Mouse (Mus musculus) stomach, embryonic 14.5 days (tissue): ENCODE measurements around the gene Rgs13. TPM values are rescaled to one million over a fixed set of nuclear protein-coding genes. Genes with fewer than 3 reads are reported as not detected.

Experiments used
- ATAC-seq: fragments of 200-750 bp; cut with Nextera tagmentation; 2 replicates; pipeline ENCODE4 v1.8.0; 2017; ENCODE audit warnings: low read depth, moderate TSS enrichment; ENCODE audit not compliant: insufficient number of reproducible peaks, insufficient read depth, low FRiP score
- H3K27ac ChIP-seq: fragments of 300-500 bp; sonication (generic); 2 replicates; pipeline ENCODE4 v1.5.1; 2014; ENCODE audit warnings: mild to moderate bottlenecking, low read length, moderate library complexity, mixed read lengths
- H3K27me3 ChIP-seq: fragments of 300-500 bp; sonication (generic); 2 replicates; pipeline ENCODE4 v1.6.1; 2014; ENCODE audit warnings: low read length, control low read depth, mixed read lengths; ENCODE audit not compliant: control insufficient read depth, insufficient read depth
- H3K36me3 ChIP-seq: fragments of 300-500 bp; sonication (generic); 2 replicates; pipeline ENCODE4 v1.6.1; 2014; ENCODE audit warnings: mild to moderate bottlenecking, control low read depth, low read length, moderate library complexity, mixed read lengths; ENCODE audit not compliant: control insufficient read depth, insufficient read depth
- H3K4me1 ChIP-seq: fragments of 300-500 bp; sonication (generic); 2 replicates; pipeline ENCODE4 v1.6.1; 2014; ENCODE audit warnings: low read length, control low read depth, mixed read lengths; ENCODE audit not compliant: control insufficient read depth, insufficient read depth
- H3K4me2 ChIP-seq: fragments of 300-500 bp; sonication (generic); replicated peaks from 2 replicates; pipeline ENCODE4 v1.6.1; 2014; ENCODE audit warnings: low read depth, low read length, control low read depth
- H3K4me3 ChIP-seq: fragments of 300-500 bp; sonication (generic); 2 replicates; pipeline ENCODE4 v1.5.1; 2014; ENCODE audit warnings: low read depth, low read length, control low read depth
- H3K9ac ChIP-seq: fragments of 300-500 bp; sonication (generic); replicated peaks from 2 replicates; pipeline ENCODE4 v1.6.1; 2014; ENCODE audit warnings: low read depth, mild to moderate bottlenecking, control low read depth, low read length, moderate library complexity, mixed read lengths
- H3K9me3 ChIP-seq: fragments of 300-500 bp; sonication (generic); 2 replicates; pipeline ENCODE4 v1.6.1; 2016; ENCODE audit warnings: low read depth, low read length, control low read depth; ENCODE audit not compliant: control insufficient read depth
- WGBS: fragments of 180-500 bp; shearing (Covaris S2); extraction: QIAGEN DNeasy Blood & Tissue Kit; methylation state at CpG from one replicate; pipeline ENCODE4 v1.1.7; 2014; 5-methylcytosine and 5-hydroxymethylcytosine counted together
- polyA plus RNA-seq: library from polyadenylated mRNA; unstranded; fragments of >200 nt; fragmentation: Nextera tagmentation; extraction: Ambion mirVana; gene quantifications from 2 replicates; pipeline ENCODE4 v1.2.1, GENCODE M21; 2014

Rgs13 gene
- polyA plus RNA-seq, result 0.22 TPM in 1 of 2 replicates, not detected in the other

- WGBS, result 74% methylated on average over 5 of the region's 5 CpGs
- no peak for ATAC-seq
- Histone ChIP-seq H3K9ac (no peak within 1 kb of the TSS), H3K36me3 (no peaks in the 10 kb centered on the region), H3K4me2 (no peak within 1 kb of the TSS), H3K4me3 (no peak within 1 kb of the TSS), H3K27me3 (no peaks in the 10 kb centered on the region), H3K27ac (no peak within 1 kb of the TSS), H3K9me3 (no peaks in the 10 kb centered on the region), H3K4me1 (no peaks in the 10 kb centered on the region)
These were observed at the start of gene Rgs13 for GRCm38 (mm10) chr1:144177166-144177565. Gene Rgs13 (minus strand): TSS chr1:144177372.

DNA sequence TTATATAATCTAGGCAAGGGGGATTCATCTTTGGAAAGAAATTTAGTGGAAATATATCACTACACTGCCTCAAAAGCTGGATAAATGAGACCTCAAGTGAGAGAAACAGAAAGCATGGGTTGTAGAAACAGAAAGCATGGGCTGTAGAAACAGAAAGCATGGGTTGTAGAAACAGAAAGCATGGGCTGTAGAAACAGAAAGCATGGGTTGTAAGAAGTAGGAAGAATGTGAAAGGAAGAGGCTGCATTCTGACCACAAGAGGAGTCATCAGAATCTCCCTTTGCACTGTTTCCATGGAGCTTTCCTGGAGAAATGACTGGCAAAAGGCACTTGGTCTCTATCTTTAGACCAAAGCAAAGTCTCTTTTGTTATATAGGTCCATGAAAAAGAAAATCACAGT is 38.1 kb upstream of the Rgs13 start:
- no peaks in the 10 kb centered on the region for H3K9me3 ChIP-seq
- no peak overlapping the region for H3K4me3 ChIP-seq
- no peaks in the 10 kb centered on the region for H3K36me3 ChIP-seq
- H3K4me2 ChIP-seq, result no peak overlapping the region
- no peak overlapping the region for H3K27ac ChIP-seq
- H3K27me3 ChIP-seq, result no peaks in the 10 kb centered on the region
- ATAC-seq, result no peak
- no peaks in the 10 kb centered on the region for H3K4me1 ChIP-seq
- no peak overlapping the region for H3K9ac ChIP-seq

GRCm38 (mm10) chr1:144210912-144211311 is 33.7 kb upstream of the Rgs13 start:
- Histone ChIP-seq H3K9me3 (no peaks in the 10 kb centered on the region), H3K27ac (no peak overlapping the region), H3K4me2 (no peak overlapping the region), H3K4me3 (no peak overlapping the region), H3K4me1 (no peaks in the 10 kb centered on the region), H3K9ac (no peak overlapping the region), H3K27me3 (no peaks in the 10 kb centered on the region), H3K36me3 (no peaks in the 10 kb centered on the region)
- 55% methylated on average over 3 of the region's 3 CpGs for WGBS
- no peak for ATAC-seq

DNA sequence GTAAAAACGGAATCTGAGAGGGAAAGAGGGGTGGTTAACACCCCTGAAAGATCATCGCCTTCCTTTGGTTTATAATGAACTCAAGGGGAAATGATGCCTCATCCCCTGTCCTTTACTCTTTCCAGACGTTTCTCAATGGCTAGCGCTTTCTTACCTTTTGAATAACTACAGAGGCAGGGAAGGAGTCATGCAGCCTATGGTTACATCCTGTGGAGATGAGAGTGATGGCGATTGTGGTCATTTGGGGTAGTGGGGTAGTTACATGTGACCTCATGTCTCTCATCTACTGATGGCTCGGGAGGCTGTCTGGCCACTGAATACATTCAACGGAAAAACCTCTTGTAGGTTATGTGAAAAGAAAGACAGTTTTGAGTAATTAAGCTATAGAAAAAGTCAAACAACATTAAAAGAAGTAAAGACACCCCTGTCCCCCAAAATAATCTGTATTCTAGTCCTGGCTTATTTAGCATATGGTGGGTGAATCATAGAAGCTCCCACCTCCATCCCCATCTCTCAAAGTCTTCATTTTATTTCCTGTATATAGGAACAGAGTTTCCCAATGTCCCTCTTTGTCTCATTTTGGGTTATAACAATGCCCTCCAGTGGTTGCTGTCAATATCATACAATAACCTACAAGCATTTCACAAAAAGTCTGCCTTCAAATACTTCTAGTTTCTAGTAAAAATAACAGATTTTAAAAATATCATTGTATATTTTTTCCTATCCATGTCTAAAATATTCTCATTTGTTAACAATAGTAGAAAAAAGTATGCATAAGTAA is 29.3 kb upstream of the Rgs13 start:
- Histone ChIP-seq H3K4me2 (no peak overlapping the region), H3K4me3 (no peak overlapping the region), H3K27me3 (no peaks in the 10 kb centered on the region), H3K9me3 (no peaks in the 10 kb centered on the region), H3K36me3 (no peaks in the 10 kb centered on the region), H3K4me1 (no peaks in the 10 kb centered on the region), H3K27ac (no peak overlapping the region), H3K9ac (no peak overlapping the region)
- ATAC-seq, result no peak
- 75% methylated on average over 7 of the region's 7 CpGs for WGBS

DNA sequence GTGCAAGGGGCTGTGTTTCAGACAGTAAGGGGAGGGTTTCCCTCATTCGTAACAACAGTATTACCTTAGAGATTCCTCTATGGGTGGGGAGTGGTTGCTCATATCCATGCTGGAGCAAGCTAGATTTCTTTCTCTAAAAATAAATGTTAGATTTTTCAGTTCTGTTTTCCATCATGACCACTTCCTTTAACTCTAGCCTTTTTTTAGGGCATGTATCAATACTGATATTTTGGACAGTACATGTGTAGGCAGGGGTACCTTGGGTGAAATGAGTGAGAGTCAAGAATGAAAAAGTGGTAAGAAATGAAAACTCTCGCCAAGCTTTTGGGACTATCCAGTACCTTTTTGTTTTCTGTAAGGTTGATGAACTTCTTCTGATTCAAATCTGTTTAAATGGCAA is 27.6 kb upstream of the Rgs13 start:
- Histone ChIP-seq H3K27ac (no peak overlapping the region), H3K9me3 (no peaks in the 10 kb centered on the region)

GRCm38 (mm10) chr1:144202939-144203338 is 25.8 kb upstream of the Rgs13 start:
- H3K9ac ChIP-seq, result no peak overlapping the region
- no peaks in the 10 kb centered on the region for H3K4me1 ChIP-seq
- ATAC-seq, result no peak
- H3K36me3 ChIP-seq, result no peaks in the 10 kb centered on the region
- no peak overlapping the region for H3K27ac ChIP-seq
- H3K4me3 ChIP-seq, result no peak overlapping the region
- no peak overlapping the region for H3K4me2 ChIP-seq
- no peaks in the 10 kb centered on the region for H3K27me3 ChIP-seq
- 83% methylated on average over 4 of the region's 4 CpGs for WGBS
- no peaks in the 10 kb centered on the region for H3K9me3 ChIP-seq

More for the DNA sequence above, 27.6 kb upstream of the Rgs13 start:
- Histone ChIP-seq H3K36me3 (no peaks in the 10 kb centered on the region), H3K27me3 (no peaks in the 10 kb centered on the region), H3K9ac (no peak overlapping the region), H3K4me2 (no peak overlapping the region), H3K4me3 (no peak overlapping the region), H3K4me1 (no peaks in the 10 kb centered on the region)
- ATAC-seq, result no peak
- 85% methylated on average over 2 of the region's 2 CpGs for WGBS

GRCm38 (mm10) chr1:144200496-144200895 is 23.3 kb upstream of the Rgs13 start:
- WGBS, result 77% methylated on average over 2 of the region's 2 CpGs

DNA sequence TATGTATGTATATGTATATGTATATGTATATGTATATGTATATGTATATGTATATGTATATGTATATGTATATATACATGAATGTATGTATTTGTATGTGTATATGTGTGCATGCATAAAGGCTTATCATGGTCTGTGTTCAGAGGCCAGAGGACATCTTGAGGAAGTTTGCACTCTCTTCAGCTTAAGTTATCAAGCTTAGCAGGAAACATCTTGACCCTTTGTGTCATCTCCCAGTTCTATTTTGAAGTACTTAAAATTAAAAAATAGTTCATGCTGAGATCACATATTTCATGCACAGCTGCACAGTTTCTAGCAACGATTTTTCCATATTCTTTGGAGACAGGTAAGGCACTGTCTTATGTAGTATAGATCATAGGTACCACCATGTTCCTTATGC is 22.4 kb upstream of the Rgs13 start:
- 72% methylated on average over 1 of the region's 1 CpGs for WGBS
- no peak overlapping the region for H3K4me2 ChIP-seq
- H3K36me3 ChIP-seq, result no peaks in the 10 kb centered on the region
- no peaks in the 10 kb centered on the region for H3K27me3 ChIP-seq
- no peak overlapping the region for H3K27ac ChIP-seq
- H3K4me1 ChIP-seq, result no peaks in the 10 kb centered on the region
- H3K9ac ChIP-seq, result no peak overlapping the region
- no peak overlapping the region for H3K4me3 ChIP-seq
- H3K9me3 ChIP-seq, result no peaks in the 10 kb centered on the region
- no peak for ATAC-seq

More at GRCm38 (mm10) chr1:144200496-144200895, 23.3 kb upstream of the Rgs13 start:
- no peaks in the 10 kb centered on the region for H3K4me1 ChIP-seq
- no peaks in the 10 kb centered on the region for H3K27me3 ChIP-seq
- H3K36me3 ChIP-seq, result no peaks in the 10 kb centered on the region
- H3K9ac ChIP-seq, result no peak overlapping the region
- H3K9me3 ChIP-seq, result no peaks in the 10 kb centered on the region
- no peak overlapping the region for H3K4me3 ChIP-seq
- H3K4me2 ChIP-seq, result no peak overlapping the region
- H3K27ac ChIP-seq, result no peak overlapping the region
- ATAC-seq, result no peak

- no peak for ATAC-seq
- Histone ChIP-seq H3K36me3 (no peaks in the 10 kb centered on the region), H3K4me3 (no peak overlapping the region), H3K27me3 (no peaks in the 10 kb centered on the region), H3K27ac (no peak overlapping the region), H3K4me2 (no peak overlapping the region), H3K4me1 (no peaks in the 10 kb centered on the region), H3K9me3 (no peaks in the 10 kb centered on the region), H3K9ac (no peak overlapping the region)
- WGBS, result 25% methylated on average over 3 of the region's 3 CpGs
These were observed 20.5 kb upstream of the Rgs13 start for GRCm38 (mm10) chr1:144197684-144198083.
